Mouse (Mus musculus) adrenal gland, adult 2 months (tissue): ENCODE results near the gene Gm30737. TPM values are rescaled to one million over a fixed set of nuclear protein-coding genes. Genes with fewer than 3 reads are reported as not detected.
"Not testable (repeated sequence)": the region's sequence is repeated elsewhere in the genome, so short reads cannot be mapped to it uniquely, and the experiment has no call there.

Experiments used
- DNase-seq: peaks from one replicate; pipeline ENCODE4 v3.0.0; 2021
- long read RNA-seq: library from polyadenylated mRNA; stranded (forward); transcript quantifications from one replicate; pipeline ENCODE4 v2.0.0, GENCODE M21; 2021
- polyA plus RNA-seq: library from polyadenylated mRNA; depleted of rRNA; stranded (reverse); fragments of >200 nt; gene quantifications from 2 replicates; pipeline ENCODE4 v1.2.3, GENCODE M21; 2012; rRNA removed
- total RNA-seq, 2 experiments: library from RNA; stranded (reverse); gene quantifications; 2 replicates each; pipeline ENCODE4 v1.2.3; 2021

The Gm30737 gene
- total RNA-seq = not detected
- not detected in 2 replicates for polyA plus RNA-seq
- long read RNA-seq = 0 reads

- not testable (repeated sequence) for DNase-seq
Observed at GRCm38 (mm10) chrY:14400410-14400809, at the start of gene Gm30737. Gene Gm30737 (plus strand): TSS chrY:14400710.
